Mouse (Mus musculus): Measurements from ENCODE around the gene Ick.
"Not testable (repeated sequence)": the region's sequence is repeated elsewhere in the genome, so short reads cannot be mapped to it uniquely, and the experiment has no call there.

Gene Ick

GRCm38 (mm10) chr9:78108796-78109239 lies at the start of gene Ick, which contains the start of gene Fbxo9:
TSS of gene Ick (plus strand) at chr9:78109192.
TSS of gene Fbxo9 (minus strand) at chr9:78109065.
- DNase-seq (ENCODE audit: low read depth, low spot score): peak; percentile 97

DNA sequence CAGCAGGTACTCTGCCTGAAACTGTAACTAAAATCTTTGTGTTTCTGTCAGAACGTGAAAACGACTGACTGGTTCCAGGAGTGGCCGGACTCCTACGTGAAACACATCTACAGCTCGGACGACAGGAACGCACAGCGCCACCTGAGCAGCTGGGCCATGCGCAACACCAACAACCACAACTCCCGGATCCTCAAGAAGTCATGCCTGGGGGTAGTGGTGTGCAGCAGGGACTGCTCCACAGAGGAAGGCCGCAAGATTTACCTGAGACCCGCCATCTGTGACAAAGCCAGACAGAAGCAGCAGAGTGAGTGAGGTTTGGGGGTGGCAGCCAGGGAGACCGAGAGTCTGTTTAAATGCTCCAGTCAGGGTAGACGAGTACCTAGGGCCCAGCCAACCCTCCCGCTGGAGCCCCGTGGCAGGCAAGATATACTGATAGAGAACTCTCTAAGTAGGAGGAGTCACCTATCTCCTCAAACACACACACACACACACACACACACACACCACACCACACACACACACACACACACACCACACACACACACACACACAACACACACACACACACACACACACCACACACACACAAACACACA lies 49.4 kb upstream of the Ick start:
- DNase-seq (ENCODE audit: low read depth, low spot score): no peak

DNA sequence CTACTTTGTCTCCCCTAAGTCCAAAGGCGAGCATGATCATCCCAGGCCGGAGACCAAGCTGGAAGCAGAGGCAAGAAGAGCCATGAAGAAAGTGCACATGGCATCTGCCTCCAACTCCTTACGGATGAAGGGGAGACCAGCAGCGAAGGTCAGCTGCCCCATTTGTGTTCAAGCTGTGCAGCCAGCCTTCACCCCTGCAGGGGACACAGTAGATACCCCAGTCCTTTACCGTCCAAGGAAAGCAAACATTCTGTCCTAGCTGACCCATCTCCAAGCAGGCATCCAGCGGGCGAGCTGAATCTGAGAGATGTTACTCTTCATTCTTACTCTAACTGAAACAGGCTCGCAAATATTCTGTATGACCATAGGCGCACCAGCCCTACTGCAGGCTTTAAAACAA lies 46.6 kb upstream of the Ick start:
- no peak for DNase-seq (ENCODE audit: low read depth, low spot score)

GRCm38 (mm10) chr9:78064121-78064520 lies 44.9 kb upstream of the Ick start:
- DNase-seq (ENCODE audit: low read depth, low spot score): no peak

GRCm38 (mm10) chr9:78070496-78070895 lies 38.5 kb upstream of the Ick start:
- no peak for DNase-seq (ENCODE audit: low read depth, low spot score)

DNA sequence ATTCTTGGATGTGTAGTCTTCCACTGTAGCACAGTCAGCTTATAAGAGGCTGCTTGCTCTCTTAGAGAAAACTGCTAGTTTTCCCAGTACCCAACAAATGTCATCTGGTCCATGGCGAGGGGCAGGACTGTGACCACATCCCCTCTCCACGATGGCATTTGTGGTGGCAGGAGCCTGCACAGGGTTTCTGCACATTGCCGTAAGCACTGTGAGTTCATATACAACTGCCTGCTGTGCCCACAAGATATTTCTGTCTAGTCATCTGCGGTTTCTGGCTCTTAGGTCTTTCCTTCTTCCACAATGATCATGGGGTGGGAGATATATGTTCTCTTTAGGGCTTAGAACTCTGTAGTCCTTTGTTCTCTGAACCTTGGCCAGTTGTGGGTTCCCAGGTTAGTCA lies 37.4 kb upstream of the Ick start:
- DNase-seq (ENCODE audit: low read depth, low spot score): no peak

DNA sequence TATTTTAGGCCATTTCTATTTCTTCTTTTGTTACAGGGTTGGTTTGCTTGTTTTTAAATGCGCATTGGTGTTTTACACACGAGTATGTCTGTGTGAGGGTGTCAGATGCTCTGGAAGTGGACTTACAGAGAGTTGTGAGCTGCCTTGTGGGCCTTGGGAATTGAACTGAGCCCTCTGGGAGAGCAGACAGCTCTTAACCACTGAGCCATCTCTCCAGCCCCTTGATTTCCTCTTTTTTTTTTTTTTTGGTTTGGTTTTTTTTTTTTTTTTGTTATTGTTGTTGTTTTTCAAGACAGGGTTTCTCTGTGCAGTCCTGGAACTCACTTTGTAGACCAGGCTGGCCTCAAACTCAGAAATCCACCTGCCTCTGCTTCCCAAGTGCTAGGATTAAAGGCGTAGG lies 35.7 kb upstream of the Ick start:
- not testable (repeated sequence) for DNase-seq (ENCODE audit: low read depth, low spot score)

DNA sequence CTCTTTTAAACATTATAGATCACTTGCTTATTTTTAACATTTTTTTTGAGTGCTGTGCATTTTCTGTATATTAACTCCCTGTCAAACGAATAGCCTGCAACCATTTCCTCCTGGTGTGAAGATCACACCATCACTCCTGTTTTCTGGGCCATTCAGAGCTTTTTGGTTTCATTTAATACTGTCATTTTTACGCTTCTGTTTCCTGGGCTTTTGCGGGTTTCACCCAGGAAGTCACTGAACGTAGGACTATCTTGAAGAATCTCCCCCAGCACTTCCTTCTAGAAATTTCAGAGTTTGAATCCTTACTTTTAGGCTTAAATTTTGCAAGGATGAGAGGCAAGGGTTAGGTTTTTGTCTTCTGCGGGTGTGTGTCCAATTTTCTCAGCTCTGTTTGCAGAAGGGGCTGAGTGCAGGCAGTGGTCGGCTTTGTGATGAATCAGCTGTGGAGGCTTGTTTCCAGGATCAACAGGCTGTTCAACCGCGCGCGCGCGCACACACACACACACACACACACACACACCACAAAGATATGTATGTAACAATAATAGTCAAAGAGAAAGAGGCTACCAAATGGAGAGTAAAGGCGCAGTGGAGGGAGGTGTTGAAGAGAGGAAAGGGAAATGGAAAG lies 35.2 kb upstream of the Ick start:
- DNase-seq (ENCODE audit: low read depth, low spot score): peak; percentile 69

DNA sequence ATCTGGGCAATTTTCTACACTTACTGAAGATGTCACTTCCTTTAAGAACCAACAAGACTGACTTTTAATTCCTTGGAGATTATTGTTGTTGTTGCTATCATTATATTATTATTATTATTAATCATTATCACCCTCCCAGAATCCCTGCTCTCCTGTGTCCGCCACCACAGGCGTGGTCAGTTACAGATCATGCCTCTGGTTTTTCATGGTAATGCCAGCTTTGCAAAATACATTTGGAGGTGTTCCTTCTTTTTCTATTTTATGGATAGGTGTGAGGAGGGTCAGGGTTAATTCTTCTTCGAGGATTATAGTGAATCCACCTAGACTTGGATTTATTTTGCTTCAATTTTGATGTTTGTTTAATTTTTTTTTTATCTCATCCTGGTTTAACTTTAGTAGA lies 33.7 kb upstream of the Ick start:
- no peak for DNase-seq (ENCODE audit: low read depth, low spot score)

DNA sequence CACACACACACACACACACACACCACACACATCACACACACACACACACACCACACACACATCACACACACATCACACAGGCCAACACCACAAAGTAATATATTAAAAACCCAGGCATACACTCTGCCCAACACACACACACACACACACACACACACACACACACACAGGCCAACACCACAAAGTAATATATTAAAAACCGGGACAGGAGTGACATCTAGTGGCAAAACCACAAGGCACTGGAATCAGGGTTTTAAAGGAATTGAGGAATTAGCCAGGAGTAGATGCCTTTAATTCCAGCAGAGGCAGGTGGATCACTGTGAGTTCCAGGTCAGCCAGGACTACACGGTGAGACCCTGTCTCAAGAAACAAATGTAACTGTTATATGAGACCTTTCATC lies 30.8 kb upstream of the Ick start:
- no peak for DNase-seq (ENCODE audit: low read depth, low spot score)

DNA sequence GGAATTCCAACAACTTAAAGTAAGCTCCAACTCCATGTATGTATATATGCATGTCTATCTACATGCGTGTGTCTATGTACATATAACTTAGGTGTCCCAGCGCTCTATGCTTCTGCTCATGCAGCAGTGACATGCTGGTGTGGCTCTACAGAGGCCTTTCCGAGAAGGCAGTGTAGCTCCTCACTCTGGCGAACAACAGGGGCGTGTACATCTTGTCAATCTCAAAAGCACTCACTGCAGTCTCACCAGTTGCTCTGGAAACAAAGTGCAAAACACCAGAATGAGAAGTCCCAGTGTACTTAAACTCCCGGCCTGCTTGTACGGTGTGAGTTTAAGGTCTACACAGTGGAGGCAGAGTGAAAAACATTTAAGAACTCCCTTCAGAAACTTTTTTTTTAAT lies 27.2 kb upstream of the Ick start:
- DNase-seq (ENCODE audit: low read depth, low spot score): no peak

DNA sequence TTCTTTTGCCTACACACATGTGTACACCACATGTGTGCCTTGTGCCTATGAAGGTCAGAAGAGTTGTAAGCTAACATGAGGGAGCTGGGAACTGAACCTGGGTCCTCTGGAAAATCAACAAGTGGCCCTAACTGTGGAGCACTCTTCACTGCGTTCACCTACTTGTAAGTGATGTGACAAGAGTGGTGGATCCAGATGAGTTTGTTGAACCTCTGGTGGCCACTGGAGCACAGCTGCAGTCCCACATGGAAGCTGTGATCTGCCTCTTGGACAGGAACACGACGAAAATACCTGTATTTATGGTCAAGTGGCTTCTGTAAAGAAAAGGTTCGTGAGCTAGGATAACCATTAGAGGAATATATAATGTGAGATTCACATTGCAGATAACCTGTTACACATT lies 24.7 kb upstream of the Ick start:
- no peak for DNase-seq (ENCODE audit: low read depth, low spot score)

- DNase-seq (ENCODE audit: low read depth, low spot score): no peak
Observed at GRCm38 (mm10) chr9:78085722-78086287, 23.2 kb upstream of the Ick start.

- no peak for DNase-seq (ENCODE audit: low read depth, low spot score)
Observed at GRCm38 (mm10) chr9:78087751-78088150, 21.2 kb upstream of the Ick start.

- no peak for DNase-seq (ENCODE audit: low read depth, low spot score)
Observed at GRCm38 (mm10) chr9:78088521-78088920, 20.5 kb upstream of the Ick start.

GRCm38 (mm10) chr9:78088971-78089370 lies 20.0 kb upstream of the Ick start:
- no peak for DNase-seq (ENCODE audit: low read depth, low spot score)

GRCm38 (mm10) chr9:78089906-78090305 lies 19.1 kb upstream of the Ick start:
- DNase-seq (ENCODE audit: low read depth, low spot score): no peak

GRCm38 (mm10) chr9:78090596-78090995 lies 18.4 kb upstream of the Ick start:
- no peak for DNase-seq (ENCODE audit: low read depth, low spot score)

DNA sequence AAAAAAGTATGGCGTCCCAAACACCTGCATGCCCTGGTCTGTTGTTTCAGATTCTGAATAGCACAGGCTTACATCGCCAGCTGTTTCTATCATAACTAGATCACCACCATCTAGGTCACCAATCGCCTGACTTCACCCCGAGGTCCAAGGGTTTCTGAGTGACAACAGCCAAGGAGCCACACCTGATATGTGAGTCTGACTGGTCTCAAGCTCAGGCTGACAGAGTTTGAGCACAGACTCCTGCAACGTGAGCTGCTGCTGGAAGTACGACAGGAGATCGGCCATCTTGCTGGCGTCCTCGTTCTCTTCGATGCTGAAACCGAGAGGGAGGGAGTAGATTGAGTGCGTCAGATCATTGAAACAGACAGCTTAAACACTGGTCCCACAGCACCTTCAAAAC lies 13.3 kb upstream of the Ick start:
- no peak for DNase-seq (ENCODE audit: low read depth, low spot score)

DNA sequence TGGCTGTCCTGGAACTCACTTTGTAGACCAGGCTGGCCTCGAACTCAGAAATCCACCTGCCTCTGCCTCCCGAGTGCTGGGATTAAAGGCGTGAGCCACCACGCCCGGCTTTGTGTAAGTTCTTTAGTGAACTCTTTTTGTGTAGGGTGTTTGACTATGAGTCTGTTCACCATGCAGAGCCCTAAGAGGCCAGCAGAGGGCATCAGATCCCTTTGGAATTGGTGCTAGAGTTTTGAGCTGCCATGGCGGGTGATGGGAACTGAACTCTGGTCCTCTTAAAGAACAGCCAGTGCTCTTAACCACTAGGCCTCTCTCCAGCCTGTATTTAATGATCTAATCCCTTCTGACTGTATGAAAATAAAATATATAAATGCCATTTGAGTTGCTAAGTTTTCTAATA lies 12.6 kb upstream of the Ick start:
- DNase-seq (ENCODE audit: low read depth, low spot score): peak; percentile 21

GRCm38 (mm10) chr9:78100956-78101355 lies 8.0 kb upstream of the Ick start:
- peak; percentile 9 for DNase-seq (ENCODE audit: low read depth, low spot score)

DNA sequence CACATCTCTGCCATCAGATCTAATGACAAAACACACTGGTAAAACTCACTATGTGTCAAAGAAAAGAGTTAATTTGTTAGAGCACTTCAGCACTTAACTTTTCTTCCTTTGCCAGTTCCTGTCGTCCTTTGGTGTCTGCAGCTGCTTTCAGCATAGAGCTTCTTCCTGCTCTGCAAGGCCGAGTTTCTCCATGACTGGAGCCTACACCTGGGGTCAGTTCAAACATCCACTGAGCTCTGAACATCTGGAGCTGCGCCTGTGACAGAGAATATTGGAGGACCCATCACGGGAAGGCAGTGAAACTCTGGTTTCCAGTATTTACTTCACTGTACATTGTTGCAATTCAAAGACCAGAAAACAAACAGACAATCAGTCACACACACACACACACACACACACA lies 7.6 kb upstream of the Ick start:
- DNase-seq (ENCODE audit: low read depth, low spot score): no peak

GRCm38 (mm10) chr9:78103965-78104560 lies 4.9 kb upstream of the Ick start:
- DNase-seq (ENCODE audit: low read depth, low spot score): no peak
